In the genomic region with DNA sequence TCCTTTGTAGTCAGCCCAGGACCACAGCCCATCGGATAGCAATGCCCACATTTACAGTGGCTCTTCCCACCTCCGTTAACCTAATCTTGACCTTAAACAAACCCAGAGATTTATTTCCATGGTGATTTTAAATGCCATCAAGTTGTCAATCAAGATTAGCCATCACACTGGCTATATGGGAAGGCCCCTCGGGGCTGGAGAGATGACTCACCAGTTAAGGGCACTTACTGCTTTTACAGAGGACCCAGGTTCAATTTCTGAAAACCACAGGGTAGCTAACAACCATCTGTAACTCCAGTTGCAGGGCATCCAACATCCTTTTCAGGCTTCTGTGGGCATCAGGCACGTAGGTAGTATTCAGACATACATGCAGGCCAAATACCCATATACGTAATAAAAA, we compare ENCODE assay signal across 24 mouse cellular contexts. TPM values are rescaled to one million over a fixed set of nuclear protein-coding genes. Genes with fewer than 3 reads are reported as not detected.
"Had no signal": no experiment of that assay in that cellular context is flagged by ENCODE, and none has a peak within 500 bp of the region (broad histone marks: within the 10 kb centered on the region; RNA-seq: fewer than 3 reads in every experiment).

No protein-coding gene starts in this region.

- H3K27ac ChIP-seq: heart, embryonic 10.5 days; heart, embryonic 15.5 days; hindbrain, embryonic 13.5 days; hindbrain, embryonic 15.5 days; hindbrain, postnatal 0 days; layer of hippocampus, adult 2 months; left cerebral cortex, adult 2 months; limb, embryonic 10.5 days; limb, embryonic 12.5 days had no signal

- DNase-seq: gastrocnemius, postnatal 14 days; gastrocnemius, postnatal 36 days; heart, adult 11 months; heart, postnatal 14 days; heart, postnatal 36 days; kidney, adult 18-20 months; kidney, adult 8-10 months; kidney, postnatal 10 days; kidney, postnatal 25 days; kidney, postnatal 4 days; liver had no signal

- H3K4me1 ChIP-seq: hindbrain, embryonic 13.5 days; hindbrain, embryonic 15.5 days had no signal

- H3K9me3 ChIP-seq: heart, embryonic 10.5 days; heart, embryonic 15.5 days; hindbrain, embryonic 13.5 days; hindbrain, embryonic 15.5 days; limb, embryonic 10.5 days had no signal

- ATAC-seq: hindbrain, postnatal 0 days; intestine, embryonic 16.5 days had no signal

- H3K27me3 ChIP-seq: heart, embryonic 13.5 days; heart, embryonic 15.5 days; hindbrain, embryonic 13.5 days; hindbrain, embryonic 15.5 days; limb, embryonic 12.5 days had no signal

- H3K4me3 ChIP-seq: heart, embryonic 10.5 days; heart, embryonic 13.5 days; heart, embryonic 15.5 days; hindbrain, embryonic 13.5 days; hindbrain, embryonic 15.5 days; layer of hippocampus, adult 2 months; left cerebral cortex, adult 2 months; limb, embryonic 10.5 days; limb, embryonic 12.5 days had no signal

- H3K4me2 ChIP-seq: heart, embryonic 13.5 days; heart, embryonic 15.5 days; hindbrain, embryonic 13.5 days; hindbrain, embryonic 15.5 days; limb, embryonic 12.5 days; liver, embryonic 11.5 days had no signal

- H3K36me3 ChIP-seq: heart, embryonic 10.5 days; heart, embryonic 13.5 days; heart, embryonic 15.5 days; hindbrain, embryonic 13.5 days; hindbrain, embryonic 15.5 days; limb, embryonic 10.5 days; limb, embryonic 12.5 days had no signal

- H3K9ac ChIP-seq: heart, embryonic 13.5 days; heart, embryonic 15.5 days; hindbrain, embryonic 13.5 days; hindbrain, embryonic 15.5 days; limb, embryonic 12.5 days had no signal

RNA-seq across cellular contexts. Expression of a gene that starts 28.4 kb away (rescaled TPM):
- total RNA-seq: hematopoietic stem cell, adult 5-6 weeks had no signal
